Mouse (Mus musculus): ENCODE data around the gene C1rl.

Gene C1rl

DNA sequence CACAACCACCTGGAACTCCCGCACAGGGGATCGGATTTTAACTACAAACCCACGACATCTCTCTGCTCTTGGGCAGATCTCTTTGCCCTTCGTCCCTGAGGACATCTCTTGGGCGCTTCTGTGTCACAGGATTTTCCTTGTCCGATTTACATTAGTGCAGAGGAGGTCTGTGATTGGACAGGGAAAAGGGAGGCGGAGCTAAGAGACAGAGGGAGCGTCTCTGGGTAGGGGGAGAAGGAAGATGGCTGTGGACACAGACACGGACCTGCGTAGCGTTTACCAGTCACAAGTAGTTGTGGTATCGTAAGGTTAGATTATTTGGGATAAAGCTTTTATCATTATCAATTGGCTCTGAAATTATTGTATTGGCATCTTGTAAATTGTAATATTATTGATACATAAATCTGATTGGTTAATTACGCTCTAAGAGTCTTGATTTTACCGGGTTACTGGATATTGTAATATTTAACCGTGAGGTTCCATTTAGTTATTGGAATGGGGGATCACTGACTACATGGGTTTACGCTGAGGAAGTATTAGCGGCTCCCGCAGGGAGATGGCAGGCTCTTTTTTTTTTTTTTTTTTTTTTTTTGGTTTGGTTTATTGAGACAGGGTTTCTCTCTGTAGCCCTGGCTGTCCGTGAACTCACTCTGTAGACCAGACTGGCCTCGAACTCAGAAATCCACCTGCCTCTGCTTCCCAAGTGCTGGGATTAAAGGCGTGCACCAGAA, 7.3 kb upstream of the C1rl start:
- no peak for TF ChIP-seq GATA4 (IDR thresholded peaks at IDR 0.05; ENCODE audit: insufficient replicate concordance, low read length)

GRCm38 (mm10) chr6:124487509-124487908, 5.4 kb upstream of the C1rl start:
- no peak for TF ChIP-seq GATA4 (IDR thresholded peaks at IDR 0.05; ENCODE audit: insufficient replicate concordance, low read length)

GRCm38 (mm10) chr6:124488952-124489351, 4.0 kb upstream of the C1rl start:
- TF ChIP-seq GATA4 (IDR thresholded peaks at IDR 0.05; ENCODE audit: insufficient replicate concordance, low read length), result no peak

- no peak for TF ChIP-seq GATA4 (IDR thresholded peaks at IDR 0.05; ENCODE audit: insufficient replicate concordance, low read length)
These were observed 1.5 kb upstream of the C1rl start for GRCm38 (mm10) chr6:124491427-124491826.

DNA sequence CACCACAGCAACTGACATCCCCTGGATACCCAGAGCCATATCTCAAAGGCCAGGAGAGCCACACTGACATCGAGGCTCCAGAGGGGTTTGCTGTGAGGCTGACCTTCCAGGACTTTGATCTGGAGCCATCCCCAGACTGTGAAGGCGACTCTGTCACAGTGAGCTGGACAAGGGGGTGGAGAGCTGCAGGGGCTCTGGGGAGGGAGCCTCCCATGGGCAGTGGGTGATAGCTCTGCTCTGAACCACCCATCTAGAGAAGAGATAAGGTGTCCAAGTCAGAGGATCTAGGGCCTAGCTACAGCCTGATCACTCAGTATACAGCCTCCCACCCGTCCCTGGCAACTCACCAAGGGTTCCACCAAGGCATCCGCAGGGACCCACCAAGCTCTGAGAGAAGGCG, 973 bp downstream of the C1rl start:
- no peak for TF ChIP-seq GATA4 (IDR thresholded peaks at IDR 0.05; ENCODE audit: insufficient replicate concordance, low read length)

DNA sequence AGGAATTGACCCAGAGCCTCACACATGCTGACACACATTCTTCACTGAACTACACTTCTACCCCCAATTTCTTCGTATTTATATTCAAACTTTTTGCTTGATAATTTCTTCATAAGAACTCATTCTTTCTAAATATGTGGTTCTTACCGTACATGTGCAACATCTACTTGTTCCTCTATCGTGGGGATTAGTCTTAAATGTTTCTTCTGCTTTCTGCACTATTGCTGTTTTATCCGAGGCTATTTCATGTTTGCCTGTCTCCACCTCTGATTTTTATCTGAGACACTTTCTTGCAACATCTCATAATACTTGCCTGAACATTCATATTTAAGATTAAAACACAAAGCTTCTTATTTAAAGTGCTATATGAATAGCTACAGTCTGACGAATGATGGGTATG, 3.1 kb downstream of the C1rl start:
- TF ChIP-seq GATA4 (IDR thresholded peaks at IDR 0.05; ENCODE audit: insufficient replicate concordance, low read length), result no peak

GRCm38 (mm10) chr6:124499914-124500566, 7.1 kb downstream of the C1rl start:
- no peak for TF ChIP-seq GATA4 (IDR thresholded peaks at IDR 0.05; ENCODE audit: insufficient replicate concordance, low read length)

DNA sequence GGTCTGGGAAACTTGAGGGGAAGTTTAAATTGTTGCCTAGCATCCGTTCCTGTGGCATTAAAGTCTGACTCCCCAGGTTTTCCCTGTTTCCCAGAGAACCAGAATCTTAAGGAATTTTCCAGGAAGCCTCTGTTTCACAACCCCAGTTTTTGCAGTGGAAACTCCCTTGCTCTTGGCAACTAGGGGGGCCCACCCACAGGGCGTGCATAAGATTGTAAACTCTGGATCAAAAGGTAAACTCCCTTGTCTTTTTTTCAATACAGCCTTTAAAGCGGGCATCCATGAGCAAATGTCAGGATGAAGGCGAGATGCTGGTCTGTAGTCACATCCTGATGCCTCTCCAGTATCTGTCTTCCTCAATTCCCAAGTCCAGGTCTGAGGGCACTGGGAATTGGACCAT, 8.6 kb downstream of the C1rl start:
- TF ChIP-seq GATA4 (IDR thresholded peaks at IDR 0.05; ENCODE audit: insufficient replicate concordance, low read length), result no peak

GRCm38 (mm10) chr6:124502021-124502420, 9.1 kb downstream of the C1rl start:
- TF ChIP-seq GATA4 (IDR thresholded peaks at IDR 0.05; ENCODE audit: insufficient replicate concordance, low read length), result no peak

DNA sequence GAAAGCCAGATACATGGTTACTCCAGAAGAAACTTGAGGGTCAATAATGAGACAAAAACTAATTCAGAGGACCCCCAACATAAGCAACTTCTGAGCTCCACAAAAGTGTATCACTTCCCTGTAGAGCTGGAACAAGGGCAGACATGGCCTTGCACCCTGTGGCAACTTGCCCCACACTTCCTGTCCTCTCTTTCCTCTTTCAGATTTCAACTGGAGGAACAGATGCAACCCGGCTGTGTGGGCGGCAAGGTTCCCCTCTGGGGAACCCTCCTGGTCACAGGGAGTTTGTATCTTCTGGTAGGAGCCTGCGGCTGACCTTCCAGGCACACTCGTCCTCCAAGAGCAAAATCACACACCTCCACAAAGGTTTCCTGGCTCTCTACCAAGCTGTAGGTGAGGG, 12.1 kb downstream of the C1rl start:
- TF ChIP-seq GATA4 (IDR thresholded peaks at IDR 0.05; ENCODE audit: insufficient replicate concordance, low read length), result no peak

DNA sequence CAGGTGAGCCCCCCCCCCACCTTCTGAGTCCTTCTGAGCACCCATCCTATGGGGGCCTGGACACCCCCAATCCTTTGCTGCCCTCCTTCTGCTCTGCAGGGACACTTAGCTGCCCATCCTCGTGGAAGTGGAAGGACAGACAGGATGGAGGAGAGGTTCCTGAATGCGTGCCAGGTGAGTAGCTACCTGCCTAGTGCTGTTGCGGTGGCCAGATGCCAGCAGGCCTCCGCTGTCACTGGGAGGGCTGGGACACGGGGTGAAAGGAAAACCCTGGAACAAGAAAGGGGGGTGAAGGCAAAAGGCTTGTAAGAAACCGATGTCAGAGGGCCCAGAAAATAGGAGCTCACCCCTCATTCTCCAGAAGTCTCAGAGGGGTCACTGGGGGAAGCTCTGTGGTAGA, 14.1 kb downstream of the C1rl start:
- TF ChIP-seq GATA4 (IDR thresholded peaks at IDR 0.05; ENCODE audit: insufficient replicate concordance, low read length), result no peak

GRCm38 (mm10) chr6:124508292-124508691, 15.4 kb downstream of the C1rl start:
- no peak for TF ChIP-seq GATA4 (IDR thresholded peaks at IDR 0.05; ENCODE audit: insufficient replicate concordance, low read length)

- peak; percentile 77 for TF ChIP-seq GATA4 (IDR thresholded peaks at IDR 0.05; ENCODE audit: insufficient replicate concordance, low read length)
These were observed 19.0 kb downstream of the C1rl start for GRCm38 (mm10) chr6:124511936-124512335.

DNA sequence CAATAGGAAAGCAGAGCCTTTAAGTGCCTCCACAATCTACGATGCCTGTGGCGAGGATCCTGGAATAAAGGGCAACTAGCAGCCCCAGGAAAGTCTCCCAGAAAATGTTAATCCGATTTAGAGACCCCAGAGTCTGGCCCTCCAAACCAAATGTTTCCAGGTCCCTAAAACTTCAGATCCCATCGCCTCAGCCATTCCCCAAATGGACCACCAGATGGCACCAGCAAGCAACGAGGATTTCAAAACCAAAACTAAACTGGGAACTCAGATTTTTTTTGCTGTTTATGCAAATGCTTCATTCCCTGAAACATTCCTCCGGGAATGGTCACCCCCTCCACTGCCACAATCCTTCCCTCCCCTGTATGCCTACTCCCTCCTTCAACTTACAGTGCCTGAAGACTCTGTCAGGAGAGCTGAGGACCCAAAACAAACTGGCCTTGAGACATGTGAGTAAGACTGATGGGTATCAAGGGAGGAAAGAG, 19.5 kb downstream of the C1rl start, which contains the start of gene C1ra:
C1ra (plus strand) TSS at position 51 of the 482 bp plus-strand sequence.
- no peak for TF ChIP-seq GATA4 (IDR thresholded peaks at IDR 0.05; ENCODE audit: insufficient replicate concordance, low read length)

- peak; percentile 59; the same call in 1 of the 2 replicates for TF ChIP-seq GATA4 (IDR thresholded peaks at IDR 0.05; ENCODE audit: insufficient replicate concordance, low read length)
These were observed 35.0 kb downstream of the C1rl start for GRCm38 (mm10) chr6:124527881-124528280.

DNA sequence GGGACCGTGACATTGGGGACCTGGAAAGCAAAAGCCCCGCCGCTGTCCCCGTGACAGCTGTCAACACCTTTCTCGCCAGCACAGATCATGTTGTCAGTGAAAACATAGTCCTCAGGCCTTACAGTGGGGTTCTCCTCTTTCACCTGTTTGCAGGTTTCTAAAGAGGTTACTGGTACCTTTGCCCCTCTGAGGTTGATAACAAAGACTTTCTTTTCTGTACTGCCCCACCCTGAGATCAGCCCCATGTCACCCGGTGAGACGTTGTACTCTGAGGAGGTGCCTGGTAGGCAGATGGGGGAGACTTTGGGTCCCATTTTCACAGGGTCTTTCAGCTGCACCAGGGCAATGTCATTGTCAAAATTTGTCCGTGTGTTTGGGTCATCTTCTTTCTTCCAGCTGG, 38.2 kb downstream of the C1rl start:
- no peak for TF ChIP-seq GATA4 (IDR thresholded peaks at IDR 0.05; ENCODE audit: insufficient replicate concordance, low read length)

Measured in liver, adult (tissue).